Mouse (Mus musculus) limb, embryonic 10.5 days (tissue): Measurements from ENCODE around the gene Btg2. TPM values are rescaled to one million over a fixed set of nuclear protein-coding genes. Genes with fewer than 3 reads are reported as not detected.
A peak's percentile ranks its signal among the peaks of the same experiment; 100 is the strongest.

ENCODE experiments used
- DNase-seq: peaks from one replicate; pipeline ENCODE4 v3.0.0-alpha.2; 2017; ENCODE audit warnings: low spot score
- H3K27ac ChIP-seq: fragments of 300-500 bp; sonication (generic); 2 replicates; pipeline ENCODE4 v1.5.1; 2016; ENCODE audit warnings: mild to moderate bottlenecking
- H3K27me3 ChIP-seq: fragments of 300-500 bp; sonication (generic); 2 replicates; pipeline ENCODE4 v1.6.1; 2016; ENCODE audit warnings: low read depth, mild to moderate bottlenecking; ENCODE audit not compliant: poor library complexity, severe bottlenecking
- H3K36me3 ChIP-seq: fragments of 300-500 bp; sonication (generic); 2 replicates; pipeline ENCODE4 v1.6.1; 2016; ENCODE audit warnings: mild to moderate bottlenecking, moderate library complexity
- H3K4me1 ChIP-seq: fragments of 300-500 bp; sonication (generic); 2 replicates; pipeline ENCODE4 v1.6.1; 2016
- H3K4me3 ChIP-seq: fragments of 300-500 bp; sonication (generic); 2 replicates; pipeline ENCODE4 v1.5.1; 2016; ENCODE audit warnings: mild to moderate bottlenecking, moderate library complexity
- H3K9me3 ChIP-seq: fragments of 300-500 bp; sonication (generic); replicated peaks from 2 replicates; pipeline ENCODE4 v1.6.1; 2016; ENCODE audit warnings: mild to moderate bottlenecking
- WGBS: fragments of 180-500 bp; shearing (Covaris S2); methylation state at CpG from one replicate; pipeline ENCODE4 v1.1.7; 2016; 5-methylcytosine and 5-hydroxymethylcytosine counted together
- polyA plus RNA-seq: library from polyadenylated mRNA; unstranded; fragments of >200 nt; fragmentation: Nextera tagmentation; extraction: Ambion mirVana; gene quantifications from 2 replicates; pipeline ENCODE4 v1.2.1, GENCODE M21; 2016

Gene Btg2
- polyA plus RNA-seq, 1 experiment from 2014 or later: 17.7 TPM

DNA sequence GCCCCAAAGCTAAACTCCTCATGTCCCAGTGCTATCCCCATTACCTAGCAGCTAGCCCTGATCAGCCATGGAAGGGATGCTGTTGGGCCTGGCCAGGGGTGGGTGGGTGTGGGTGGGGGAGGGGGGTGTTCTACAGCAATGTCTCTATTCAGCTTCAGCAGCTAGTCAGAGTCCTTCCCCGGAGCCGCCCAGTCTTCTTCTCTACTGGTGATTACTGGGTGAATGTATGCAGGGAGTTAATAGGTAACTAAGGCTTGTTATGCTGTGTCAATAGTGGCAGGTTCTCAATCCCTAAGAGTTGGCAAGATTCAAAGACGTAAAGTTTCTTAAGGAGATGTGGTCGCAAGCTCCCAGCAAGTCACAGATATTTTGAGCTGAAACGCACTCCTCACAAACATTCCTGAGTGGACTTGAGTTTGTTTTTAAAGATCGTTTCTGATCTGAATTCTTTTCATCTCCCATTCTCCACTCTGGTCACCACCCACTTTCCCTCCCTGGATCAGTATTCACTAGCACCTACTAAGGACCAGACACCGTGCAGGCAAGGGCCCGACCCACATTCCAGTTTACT is 8.7 kb downstream of the Btg2 start:
- 0 out of 2 replicates have a peak, but pooled peaks cover 3% of the 10 kb centered on the region for H3K27me3 ChIP-seq
- no peak overlapping the region for H3K4me3 ChIP-seq
- H3K9me3 ChIP-seq: no peaks in the 10 kb centered on the region
- peaks cover 47% of the 10 kb centered on the region for H3K4me1 ChIP-seq
- H3K27ac ChIP-seq: peak overlapping the region; percentile 16; the same call in 1 of the 2 replicates
- H3K36me3 ChIP-seq: 0 out of 2 replicates have a peak, but pooled peaks cover 2% of the 10 kb centered on the region
- no peak for DNase-seq
- WGBS: 83% methylated on average over 8 of the region's 8 CpGs

DNA sequence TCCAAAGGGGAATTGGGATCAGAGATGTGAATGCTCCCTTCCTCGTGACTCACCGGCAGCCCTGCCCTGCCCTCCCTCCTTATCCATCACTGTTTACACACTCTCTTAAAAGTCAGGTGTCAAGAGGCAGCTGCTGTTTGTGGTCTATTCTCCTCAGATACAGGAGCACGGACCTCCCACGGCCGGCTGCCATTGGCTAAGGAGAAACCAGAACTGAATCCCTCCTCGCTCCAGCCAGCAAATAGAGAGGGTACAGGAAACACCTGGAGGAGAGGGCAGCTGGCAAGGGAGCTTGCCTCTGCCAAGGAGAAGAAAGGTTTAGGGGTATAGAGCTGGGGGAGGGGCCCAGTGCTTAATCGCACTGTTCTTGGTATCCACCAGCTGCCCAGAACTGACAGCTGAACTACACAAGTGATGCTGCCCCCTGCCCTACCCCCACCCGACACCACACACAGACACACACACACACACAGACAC is 11.7 kb downstream of the Btg2 start:
- Histone ChIP-seq H3K4me1 (peaks cover 77% of the 10 kb centered on the region), H3K27ac (peak overlapping the region; percentile 76), H3K4me3 (peak overlapping the region; percentile 26; the same call in 1 of the 2 replicates), H3K27me3 (peaks cover 4% of the 10 kb centered on the region; the same call in 1 of the 2 replicates), H3K36me3 (no peaks in the 10 kb centered on the region), H3K9me3 (no peaks in the 10 kb centered on the region)
- DNase-seq: peak; percentile 67
- WGBS: 9% methylated on average over 8 of the region's 8 CpGs

GRCm38 (mm10) chr1:134066554-134066953 is 12.4 kb downstream of the Btg2 start:
- WGBS: 64% methylated on average over 3 of the region's 3 CpGs
- Histone ChIP-seq H3K4me1 (peaks cover 79% of the 10 kb centered on the region), H3K36me3 (no peaks in the 10 kb centered on the region), H3K27me3 (peaks cover 7% of the 10 kb centered on the region; the same call in 1 of the 2 replicates), H3K4me3 (no peak overlapping the region), H3K9me3 (no peaks in the 10 kb centered on the region), H3K27ac (peak overlapping the region; percentile 96)
- no peak for DNase-seq

- Histone ChIP-seq H3K4me3 (no peak overlapping the region), H3K4me1 (peaks cover 80% of the 10 kb centered on the region), H3K36me3 (no peaks in the 10 kb centered on the region), H3K27ac (peak overlapping the region; percentile 96; the same call in 1 of the 2 replicates), H3K27me3 (peaks cover 7% of the 10 kb centered on the region; the same call in 1 of the 2 replicates), H3K9me3 (no peaks in the 10 kb centered on the region)
- WGBS: 74% methylated on average over 4 of the region's 4 CpGs
- DNase-seq: no peak
These were observed 13.6 kb downstream of the Btg2 start for GRCm38 (mm10) chr1:134065241-134065809.

GRCm38 (mm10) chr1:134064296-134064831 is 14.6 kb downstream of the Btg2 start:
- Histone ChIP-seq H3K27me3 (peaks cover 4% of the 10 kb centered on the region; the same call in 1 of the 2 replicates), H3K4me3 (no peak overlapping the region), H3K9me3 (no peaks in the 10 kb centered on the region), H3K4me1 (peaks cover 86% of the 10 kb centered on the region), H3K36me3 (no peaks in the 10 kb centered on the region), H3K27ac (peak overlapping the region; percentile 96)
- no peak for DNase-seq
- WGBS: 93% methylated on average over 2 of the region's 2 CpGs

- H3K9me3 ChIP-seq: no peaks in the 10 kb centered on the region
- H3K27ac ChIP-seq: peak overlapping the region; percentile 96
- H3K27me3 ChIP-seq: peaks cover 4% of the 10 kb centered on the region; the same call in 1 of the 2 replicates
- WGBS: 23% methylated on average over 9 of the region's 9 CpGs
- no peak for DNase-seq
- peak overlapping the region; percentile 36 for H3K4me3 ChIP-seq
- H3K36me3 ChIP-seq: no peaks in the 10 kb centered on the region
- peaks cover 86% of the 10 kb centered on the region for H3K4me1 ChIP-seq
These were observed 15.2 kb downstream of the Btg2 start for GRCm38 (mm10) chr1:134063773-134064125.

GRCm38 (mm10) chr1:134063086-134063772 is 15.7 kb downstream of the Btg2 start:
- Histone ChIP-seq H3K27ac (peak overlapping the region; percentile 96), H3K9me3 (no peaks in the 10 kb centered on the region), H3K4me1 (peaks cover 86% of the 10 kb centered on the region), H3K27me3 (peaks cover 6% of the 10 kb centered on the region), H3K4me3 (peak overlapping the region; percentile 36), H3K36me3 (no peaks in the 10 kb centered on the region)
- DNase-seq: peak; percentile 69
- 1% methylated on average over 33 of the region's 33 CpGs for WGBS

GRCm38 (mm10) chr1:134062411-134063085 is 16.4 kb downstream of the Btg2 start:
- H3K9me3 ChIP-seq: no peaks in the 10 kb centered on the region
- H3K27ac ChIP-seq: peak overlapping the region; percentile 96
- peaks cover 79% of the 10 kb centered on the region for H3K4me1 ChIP-seq
- 12% methylated on average over 11 of the region's 11 CpGs for WGBS
- peaks cover 9% of the 10 kb centered on the region for H3K27me3 ChIP-seq
- no peaks in the 10 kb centered on the region for H3K36me3 ChIP-seq
- peak overlapping the region; percentile 36 for H3K4me3 ChIP-seq
- no peak for DNase-seq

DNA sequence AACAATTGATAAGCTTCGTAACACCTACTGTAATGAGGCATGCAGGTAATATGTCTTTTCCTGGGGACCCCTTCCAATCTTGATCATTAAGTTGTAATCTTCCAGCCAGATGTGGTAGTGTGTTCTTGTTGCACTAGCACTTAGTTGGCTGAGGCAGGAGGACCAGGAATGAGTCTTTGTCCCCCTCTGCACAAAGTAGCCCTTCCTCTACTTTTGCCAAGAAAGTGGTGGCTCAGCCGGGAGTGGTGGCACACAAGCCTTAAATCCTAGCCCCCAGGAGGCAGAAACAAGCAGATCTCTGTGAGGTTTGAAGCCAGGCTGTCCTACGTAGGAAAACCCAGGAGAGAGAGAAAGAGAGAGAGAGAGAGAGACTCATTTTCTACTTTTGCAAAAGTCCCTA is 17.0 kb downstream of the Btg2 start:
- peaks cover 9% of the 10 kb centered on the region for H3K27me3 ChIP-seq
- DNase-seq: no peak
- peak overlapping the region; percentile 96 for H3K27ac ChIP-seq
- H3K4me1 ChIP-seq: peaks cover 72% of the 10 kb centered on the region
- H3K4me3 ChIP-seq: no peak overlapping the region
- H3K36me3 ChIP-seq: no peaks in the 10 kb centered on the region
- WGBS: 60% methylated on average over 3 of the region's 3 CpGs
- no peaks in the 10 kb centered on the region for H3K9me3 ChIP-seq

DNA sequence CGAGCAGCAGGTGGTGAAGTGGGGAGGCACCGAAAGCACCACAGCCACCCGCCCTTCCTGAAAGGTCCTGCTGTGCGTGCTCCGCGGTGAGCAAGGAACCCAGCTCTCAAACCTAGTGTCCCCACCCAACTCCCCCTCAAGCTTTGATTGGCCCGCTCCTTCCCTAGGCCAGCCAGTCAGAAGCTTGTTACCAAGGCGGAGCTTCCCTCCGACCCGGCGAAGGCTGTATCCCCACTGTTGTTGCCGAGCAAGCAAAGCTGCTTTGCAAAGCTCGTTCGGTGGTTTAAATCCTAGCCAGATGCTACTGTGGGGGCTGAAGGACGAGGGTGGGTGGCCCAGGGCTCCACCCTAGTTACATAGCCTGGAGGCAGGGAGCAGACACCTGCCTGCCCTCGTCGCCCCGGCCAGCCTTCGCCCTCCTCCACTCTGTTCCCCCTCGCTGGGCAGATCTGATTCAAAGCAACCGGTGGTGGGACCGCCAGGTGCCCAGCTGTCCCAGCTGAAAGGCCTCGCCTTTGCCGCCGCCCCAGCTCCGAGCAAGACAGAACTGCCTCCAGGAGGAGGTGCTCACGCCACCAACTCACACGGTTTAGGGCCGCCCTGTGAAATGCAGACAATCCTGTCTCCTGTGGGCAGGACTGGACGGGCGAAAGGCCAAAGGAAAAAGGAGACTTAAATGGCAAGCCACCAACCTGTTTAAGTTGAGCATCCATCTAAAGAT is 17.9 kb downstream of the Btg2 start:
- Histone ChIP-seq H3K4me3 (peak overlapping the region; percentile 51), H3K9me3 (no peaks in the 10 kb centered on the region), H3K27me3 (peaks cover 9% of the 10 kb centered on the region), H3K27ac (peak overlapping the region; percentile 96), H3K4me1 (peaks cover 63% of the 10 kb centered on the region), H3K36me3 (no peaks in the 10 kb centered on the region)
- peak; percentile 87 for DNase-seq
- WGBS: 1% methylated on average over 31 of the region's 31 CpGs

- no peak for DNase-seq
- H3K4me1 ChIP-seq: peaks cover 58% of the 10 kb centered on the region
- H3K27ac ChIP-seq: peak overlapping the region; percentile 96
- 76% methylated on average over 16 of the region's 16 CpGs for WGBS
- peak overlapping the region; percentile 51 for H3K4me3 ChIP-seq
- no peaks in the 10 kb centered on the region for H3K9me3 ChIP-seq
- H3K27me3 ChIP-seq: peaks cover 9% of the 10 kb centered on the region
- no peaks in the 10 kb centered on the region for H3K36me3 ChIP-seq
These were observed 18.9 kb downstream of the Btg2 start for GRCm38 (mm10) chr1:134059739-134060695.
